Comparison of ENCODE assay signal across 20 mouse cellular contexts in the genomic region with DNA sequence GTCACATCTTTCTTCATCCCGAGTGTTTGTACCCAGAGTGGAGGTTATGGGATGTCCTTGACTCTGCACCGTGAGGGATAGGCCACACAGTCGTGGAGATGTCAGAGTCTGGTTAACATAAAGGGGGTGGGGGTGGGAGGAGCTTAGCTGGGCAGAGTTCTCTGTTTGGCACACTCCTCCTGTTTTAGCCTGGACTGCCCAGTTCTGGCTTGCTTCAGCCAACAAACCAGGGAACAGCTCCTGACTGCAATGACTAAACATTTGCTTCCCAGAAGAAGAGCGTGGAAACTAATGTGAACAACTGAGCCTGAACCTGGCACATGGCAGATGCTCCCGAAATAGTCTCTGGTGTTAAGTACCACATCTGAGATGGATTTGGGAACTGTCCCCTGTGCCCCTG.
DNase-seq lines count a peak whose midpoint lies in the region; ATAC-seq and TF ChIP-seq lines count a peak whose summit lies in the region.
"Had no signal": no experiment of that assay in that cellular context is flagged by ENCODE, and none has a peak within 500 bp of the region (broad histone marks: within the 10 kb centered on the region; RNA-seq: fewer than 3 reads in every experiment).

No protein-coding gene starts in this region.

- peak overlapping the region; percentile 28; the same call in 1 of the 2 replicates for H3K27ac ChIP-seq in heart, embryonic 16.5 days (ENCODE audit: low read length)
- H3K27ac ChIP-seq in layer of hippocampus, adult 2 months = peak overlapping the region; percentile 79
- no peak overlapping the region for H3K27ac ChIP-seq in liver, embryonic 11.5 days (ENCODE audit: low read depth, low read length)
- no peak overlapping the region for H3K27ac ChIP-seq in stomach, postnatal 0 days (replicated peaks)
- H3K27ac ChIP-seq: embryonic facial prominence, embryonic 10.5 days; heart, embryonic 10.5 days; liver, embryonic 14.5 days; midbrain, embryonic 13.5 days; stomach, embryonic 15.5 days had no signal

- no peaks in the 10 kb centered on the region for H3K27me3 ChIP-seq in heart, embryonic 16.5 days (ENCODE audit: control insufficient read depth, insufficient read depth, low read length)
- no peaks in the 10 kb centered on the region for H3K27me3 ChIP-seq in liver, embryonic 11.5 days (replicated peaks; ENCODE audit: control insufficient read depth, insufficient read depth, low read length)
- no peaks in the 10 kb centered on the region for H3K27me3 ChIP-seq in stomach, postnatal 0 days (ENCODE audit: control insufficient read depth, insufficient read depth, low read length)
- H3K27me3 ChIP-seq: midbrain, embryonic 13.5 days; stomach, embryonic 15.5 days had no signal

- no peaks in the 10 kb centered on the region for H3K36me3 ChIP-seq in heart, embryonic 16.5 days (ENCODE audit: control insufficient read depth, insufficient read depth)
- H3K36me3 ChIP-seq in liver, embryonic 11.5 days (ENCODE audit: control insufficient read depth, insufficient read depth, low read length) = no peaks in the 10 kb centered on the region
- no peaks in the 10 kb centered on the region for H3K36me3 ChIP-seq in stomach, postnatal 0 days (ENCODE audit: control insufficient read depth, insufficient read depth, low read length)
- H3K36me3 ChIP-seq: embryonic facial prominence, embryonic 10.5 days; heart, embryonic 10.5 days; midbrain, embryonic 13.5 days; stomach, embryonic 15.5 days had no signal

- H3K9me3 ChIP-seq in heart, embryonic 16.5 days (replicated peaks; ENCODE audit: control insufficient read depth, low read length) = no peaks in the 10 kb centered on the region
- H3K9me3 ChIP-seq in liver, embryonic 11.5 days (ENCODE audit: control insufficient read depth, low read length) = no peaks in the 10 kb centered on the region
- no peaks in the 10 kb centered on the region for H3K9me3 ChIP-seq in stomach, postnatal 0 days (ENCODE audit: control insufficient read depth, low read length)
- H3K9me3 ChIP-seq: embryonic facial prominence, embryonic 10.5 days; heart, embryonic 10.5 days; midbrain, embryonic 13.5 days; stomach, embryonic 15.5 days had no signal

- no peak overlapping the region for H3K4me3 ChIP-seq in heart, embryonic 16.5 days (ENCODE audit: low read length)
- H3K4me3 ChIP-seq in layer of hippocampus, adult 2 months = no peak overlapping the region
- no peak overlapping the region for H3K4me3 ChIP-seq in liver, embryonic 11.5 days (ENCODE audit: low read depth, low read length)
- no peak overlapping the region for H3K4me3 ChIP-seq in stomach, postnatal 0 days (ENCODE audit: low read depth, low read length)
- H3K4me3 ChIP-seq: embryonic facial prominence, embryonic 10.5 days; erythroblast, embryonic 14.5 days; heart, embryonic 10.5 days; midbrain, embryonic 13.5 days; myocyte; stomach, embryonic 15.5 days had no signal

- no peak for TF ChIP-seq EP300 in stomach, postnatal 0 days (optimal IDR thresholded peaks at IDR 0.05)

- intact Hi-C loops in heart, postnatal 25 days (cut with DNase I) = no loop called here

- no peak overlapping the region for H3K9ac ChIP-seq in heart, embryonic 16.5 days (ENCODE audit: low read length)
- H3K9ac ChIP-seq in liver, embryonic 11.5 days (ENCODE audit: low read depth, low read length) = no peak overlapping the region
- H3K9ac ChIP-seq in stomach, postnatal 0 days (ENCODE audit: low read length) = no peak overlapping the region
- H3K9ac ChIP-seq: liver, embryonic 14.5 days; midbrain, embryonic 13.5 days; stomach, embryonic 15.5 days had no signal

- 45% methylated on average over 5 of the region's 5 CpGs for WGBS in heart, embryonic 16.5 days
- WGBS in liver, embryonic 11.5 days = 50% methylated on average over 5 of the region's 5 CpGs
- WGBS in stomach, postnatal 0 days = 34% methylated on average over 5 of the region's 5 CpGs

- H3K4me1 ChIP-seq in heart, embryonic 16.5 days (ENCODE audit: control insufficient read depth, insufficient read depth, low read length) = peaks cover 5% of the 10 kb centered on the region
- no peaks in the 10 kb centered on the region; the same call in 1 of the 2 replicates for H3K4me1 ChIP-seq in liver, embryonic 11.5 days (replicated peaks; ENCODE audit: control insufficient read depth, insufficient read depth, low read length)
- no peaks in the 10 kb centered on the region for H3K4me1 ChIP-seq in stomach, postnatal 0 days (replicated peaks; ENCODE audit: control insufficient read depth, insufficient read depth)
- H3K4me1 ChIP-seq: stomach, embryonic 15.5 days had no signal

- no peak for DNase-seq in heart, postnatal 25 days (ENCODE audit: low spot score)
- no peak for DNase-seq in layer of hippocampus, adult 2 months (ENCODE audit: low spot score in 2 of 2)
- DNase-seq in layer of hippocampus, adult 8-10 months (ENCODE audit: low spot score in 2 of 2) = no peak
- DNase-seq in liver, embryonic 11.5 days (ENCODE audit: low spot score) = no peak
- DNase-seq in stomach, postnatal 0 days (ENCODE audit: low spot score) = peak; percentile 24
- no peak for DNase-seq in c-Kit-positive CD71-positive TER-119-positive erythroid progenitor cells, embryonic 14.5 days (ENCODE audit: low spot score)
- DNase-seq: adrenal gland, postnatal 36 days; cerebellum, postnatal 14 days; kidney, postnatal 25 days; lung, postnatal 4 days; thymus, postnatal 14 days had no signal

- no peak for TF ChIP-seq CTCF in layer of hippocampus, adult 2 months (conservative IDR thresholded peaks at IDR 0.05)
- TF ChIP-seq CTCF in stomach, postnatal 0 days (IDR thresholded peaks at IDR 0.05; ENCODE audit: low read depth) = no peak

- ATAC-seq in heart, embryonic 16.5 days (replicated peaks; ENCODE audit: extremely low read depth, insufficient read depth, low FRiP score) = peak; percentile 64
- peak; percentile 45; the same call in 1 of the 2 replicates for ATAC-seq in liver, embryonic 11.5 days (replicated peaks; ENCODE audit: low FRiP score)
- ATAC-seq in stomach, postnatal 0 days (ENCODE audit: low FRiP score, low TSS enrichment) = peak; percentile 74
- ATAC-seq: CD4-positive, CD25-positive, alpha-beta regulatory T cell, adult 4 months; midbrain, embryonic 13.5 days had no signal

- H3K4me2 ChIP-seq in heart, embryonic 16.5 days (ENCODE audit: low read depth, low read length) = no peak overlapping the region
- no peak overlapping the region for H3K4me2 ChIP-seq in liver, embryonic 11.5 days
- H3K4me2 ChIP-seq in stomach, postnatal 0 days (replicated peaks; ENCODE audit: low read depth) = no peak overlapping the region
- H3K4me2 ChIP-seq: midbrain, embryonic 13.5 days; stomach, embryonic 15.5 days had no signal

Comparison
In these comparisons a context has a peak if more than half of its experiments do, and no peak if none do; other contexts are left out.
1. H3K27ac ChIP-seq: peak in heart, embryonic 16.5 days (single experiment) and layer of hippocampus, adult 2 months (single experiment); none in liver, embryonic 11.5 days (single experiment) and stomach, postnatal 0 days (single experiment).
2. Peak in every context shown above with its lines, with median percentiles within 50 percentile points of each other: ATAC-seq.